Mouse (Mus musculus) neural tube, embryonic 15.5 days (tissue): Measurements from ENCODE around the gene Bst1. TPM values are rescaled to one million over a fixed set of nuclear protein-coding genes. Genes with fewer than 3 reads are reported as not detected.

Experiments
- ATAC-seq: fragments of 200-750 bp; cut with Nextera tagmentation; 2 replicates; pipeline ENCODE4 v1.8.0; 2017; ENCODE audit warnings: mild to moderate bottlenecking, moderate TSS enrichment, moderate library complexity; ENCODE audit not compliant: low FRiP score
- H3K27ac ChIP-seq: fragments of 300-500 bp; sonication (generic); replicated peaks from 2 replicates; pipeline ENCODE4 v1.5.1; 2015; ENCODE audit warnings: mild to moderate bottlenecking, inconsistent platforms
- H3K27me3 ChIP-seq: fragments of 300-500 bp; sonication (generic); replicated peaks from 2 replicates; pipeline ENCODE4 v1.6.1; 2015; ENCODE audit warnings: inconsistent platforms
- H3K36me3 ChIP-seq: fragments of 300-500 bp; sonication (generic); 2 replicates; pipeline ENCODE4 v1.6.1; 2015; ENCODE audit warnings: inconsistent platforms
- H3K4me1 ChIP-seq: fragments of 300-500 bp; sonication (generic); 2 replicates; pipeline ENCODE4 v1.6.1; 2015; ENCODE audit warnings: inconsistent platforms
- H3K4me2 ChIP-seq: fragments of 300-500 bp; sonication (generic); 2 replicates; pipeline ENCODE4 v1.6.1; 2015; ENCODE audit warnings: inconsistent platforms, mild to moderate bottlenecking, moderate library complexity
- H3K4me3 ChIP-seq: fragments of 300-500 bp; sonication (generic); replicated peaks from 2 replicates; pipeline ENCODE4 v1.5.1; 2015; ENCODE audit warnings: mild to moderate bottlenecking, inconsistent platforms
- H3K9ac ChIP-seq: fragments of 300-500 bp; sonication (generic); replicated peaks from 2 replicates; pipeline ENCODE4 v1.6.1; 2015; ENCODE audit warnings: mild to moderate bottlenecking, inconsistent platforms
- H3K9me3 ChIP-seq: fragments of 300-500 bp; sonication (generic); replicated peaks from 2 replicates; pipeline ENCODE4 v1.6.1; 2016; ENCODE audit warnings: inconsistent platforms
- WGBS: fragments of 180-500 bp; shearing (Covaris S2); methylation state at CpG from one replicate; pipeline ENCODE4 v1.1.7; 2015; ENCODE audit warnings: mixed read lengths; 5-methylcytosine and 5-hydroxymethylcytosine counted together
- polyA plus RNA-seq: library from polyadenylated mRNA; unstranded; fragments of >200 nt; fragmentation: Nextera tagmentation; extraction: Ambion mirVana; gene quantifications from 2 replicates; pipeline ENCODE4 v1.2.1, GENCODE M21; 2015

The Bst1 gene
- polyA plus RNA-seq, 1 experiment from 2014 or later, result 0.55 TPM

GRCm38 (mm10) chr5:43865316-43865715 lies 46.6 kb downstream of the Bst1 start:
- Histone ChIP-seq H3K27ac (no peak overlapping the region), H3K4me3 (no peak overlapping the region), H3K4me1 (peaks cover 9% of the 10 kb centered on the region), H3K9ac (no peak overlapping the region), H3K27me3 (no peaks in the 10 kb centered on the region), H3K36me3 (no peaks in the 10 kb centered on the region), H3K4me2 (no peak overlapping the region), H3K9me3 (no peaks in the 10 kb centered on the region)
- 85% methylated on average over 2 of the region's 2 CpGs for WGBS
- no peak for ATAC-seq

DNA sequence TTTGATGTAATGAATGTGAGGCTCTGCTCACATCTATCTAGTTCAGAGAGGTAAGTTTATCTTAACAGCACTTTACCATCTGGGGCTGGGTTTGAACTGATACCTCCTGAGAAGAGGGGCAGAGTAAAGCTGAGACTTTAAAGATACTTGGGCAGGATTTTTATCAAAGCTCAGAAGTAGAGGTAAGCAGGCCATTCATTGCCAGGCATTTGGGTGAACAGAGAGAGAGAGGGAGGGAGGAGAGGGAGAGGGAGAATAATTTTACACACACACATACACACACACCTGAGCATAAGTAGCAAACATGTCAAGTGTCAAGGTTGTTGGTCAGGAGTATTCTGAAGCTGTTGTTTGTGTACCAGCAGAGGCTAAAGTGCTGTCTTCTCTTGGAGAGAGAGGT lies 49.6 kb downstream of the Bst1 start, which contains the start of gene Cd38:
Cd38 (plus strand) TSS at position 301 of the 400 bp plus-strand sequence.
- H3K4me2 ChIP-seq, result peak within 1 kb of the TSS; percentile 67
- H3K27me3 ChIP-seq, result no peaks in the 10 kb centered on the region
- no peak for ATAC-seq
- H3K4me3 ChIP-seq, result peak within 1 kb of the TSS; percentile 34
- peaks cover 9% of the 10 kb centered on the region for H3K4me1 ChIP-seq
- H3K27ac ChIP-seq, result no peak within 1 kb of the TSS
- H3K36me3 ChIP-seq, result no peaks in the 10 kb centered on the region
- no peaks in the 10 kb centered on the region for H3K9me3 ChIP-seq
- H3K9ac ChIP-seq, result 0 out of 2 replicates have a peak within 1 kb of the TSS, but pooled peaks have one; percentile 26

DNA sequence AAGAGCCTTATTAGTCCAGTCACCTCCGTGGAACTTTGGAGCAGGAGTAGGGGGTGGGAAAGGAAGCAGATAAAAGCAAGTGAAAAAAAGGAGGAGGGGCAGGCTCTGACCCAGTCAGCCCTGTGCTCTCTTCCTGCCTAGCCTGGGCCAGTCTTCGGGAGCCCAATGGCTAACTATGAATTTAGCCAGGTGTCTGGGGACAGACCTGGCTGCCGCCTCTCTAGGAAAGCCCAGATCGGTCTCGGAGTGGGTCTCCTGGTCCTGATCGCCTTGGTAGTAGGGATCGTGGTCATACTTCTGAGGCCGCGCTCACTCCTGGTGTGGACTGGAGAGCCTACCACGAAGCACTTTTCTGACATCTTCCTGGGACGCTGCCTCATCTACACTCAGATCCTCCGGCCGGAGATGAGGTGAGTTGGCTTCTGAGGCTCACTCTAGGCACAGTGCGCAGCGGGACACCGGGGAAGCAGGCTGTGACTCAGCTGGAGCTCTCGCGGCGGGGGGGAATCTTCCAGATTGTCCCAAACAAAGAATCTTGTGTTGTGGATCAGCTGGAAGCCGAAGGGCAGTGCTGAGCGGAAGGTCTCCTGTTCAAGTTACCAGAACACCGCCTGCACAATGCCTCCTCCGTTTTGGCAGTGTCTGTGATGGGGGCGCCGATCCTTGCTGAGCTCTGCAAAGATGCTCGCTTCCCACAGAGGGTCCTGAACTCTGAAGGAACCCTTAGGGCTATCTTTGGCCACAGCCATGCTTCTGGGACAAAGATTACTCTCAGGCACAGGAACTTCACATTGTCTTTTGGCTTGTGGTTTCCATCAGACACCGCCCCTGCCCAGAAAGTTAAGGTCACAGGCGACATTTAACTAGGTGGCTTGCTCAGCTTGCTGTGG lies 50.3 kb downstream of the Bst1 start:
- 7% methylated on average over 28 of the region's 28 CpGs for WGBS

GRCm38 (mm10) chr5:43871845-43872244 lies 53.2 kb downstream of the Bst1 start:
- Histone ChIP-seq H3K27ac (no peak overlapping the region), H3K9ac (no peak overlapping the region), H3K27me3 (no peaks in the 10 kb centered on the region), H3K9me3 (no peaks in the 10 kb centered on the region), H3K4me2 (no peak overlapping the region), H3K4me1 (peaks cover 9% of the 10 kb centered on the region), H3K4me3 (no peak overlapping the region), H3K36me3 (no peaks in the 10 kb centered on the region)
- no peak for ATAC-seq
- 71% methylated on average over 1 of the region's 1 CpGs for WGBS

More for the DNA sequence above, 50.3 kb downstream of the Bst1 start:
- Histone ChIP-seq H3K27me3 (no peaks in the 10 kb centered on the region), H3K4me2 (peak overlapping the region; percentile 67), H3K9me3 (no peaks in the 10 kb centered on the region), H3K9ac (0 out of 2 replicates have a peak overlapping the region, but pooled peaks have one; percentile 26), H3K36me3 (no peaks in the 10 kb centered on the region), H3K27ac (no peak overlapping the region), H3K4me1 (peaks cover 9% of the 10 kb centered on the region), H3K4me3 (peak overlapping the region; percentile 34)
- ATAC-seq, result no peak

DNA sequence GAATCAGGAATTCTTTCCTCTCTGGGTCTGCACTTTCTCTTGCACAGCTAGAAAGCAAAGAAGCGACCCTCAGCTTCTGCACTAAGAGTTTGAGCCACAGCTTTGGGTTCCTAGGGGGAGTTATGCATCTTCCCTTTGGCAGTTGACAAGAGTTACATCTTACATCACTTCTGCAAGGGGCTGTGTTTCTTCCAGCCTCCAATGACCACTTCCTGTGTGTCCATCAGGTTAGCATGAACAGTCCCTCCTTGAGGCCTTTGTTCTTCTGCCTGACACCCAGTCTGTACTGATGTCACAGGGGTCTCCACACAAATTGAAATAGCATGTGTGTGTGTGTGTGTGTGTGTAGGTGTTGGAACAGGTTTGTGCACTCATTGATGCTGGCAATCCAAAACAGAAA lies 54.0 kb downstream of the Bst1 start:
- Histone ChIP-seq H3K4me1 (peaks cover 9% of the 10 kb centered on the region), H3K36me3 (no peaks in the 10 kb centered on the region), H3K4me3 (no peak overlapping the region), H3K27ac (no peak overlapping the region), H3K9me3 (no peaks in the 10 kb centered on the region), H3K9ac (no peak overlapping the region), H3K4me2 (no peak overlapping the region), H3K27me3 (no peaks in the 10 kb centered on the region)
- WGBS, result 73% methylated on average over 1 of the region's 1 CpGs
- ATAC-seq, result no peak

GRCm38 (mm10) chr5:43882034-43882433 lies 63.3 kb downstream of the Bst1 start:
- 91% methylated on average over 3 of the region's 3 CpGs for WGBS
- no peaks in the 10 kb centered on the region for H3K4me1 ChIP-seq
- H3K9me3 ChIP-seq, result no peaks in the 10 kb centered on the region
- no peak overlapping the region for H3K9ac ChIP-seq
- no peak for ATAC-seq
- no peak overlapping the region for H3K4me2 ChIP-seq
- H3K27me3 ChIP-seq, result no peaks in the 10 kb centered on the region
- no peak overlapping the region for H3K4me3 ChIP-seq
- H3K36me3 ChIP-seq, result no peaks in the 10 kb centered on the region
- no peak overlapping the region for H3K27ac ChIP-seq

DNA sequence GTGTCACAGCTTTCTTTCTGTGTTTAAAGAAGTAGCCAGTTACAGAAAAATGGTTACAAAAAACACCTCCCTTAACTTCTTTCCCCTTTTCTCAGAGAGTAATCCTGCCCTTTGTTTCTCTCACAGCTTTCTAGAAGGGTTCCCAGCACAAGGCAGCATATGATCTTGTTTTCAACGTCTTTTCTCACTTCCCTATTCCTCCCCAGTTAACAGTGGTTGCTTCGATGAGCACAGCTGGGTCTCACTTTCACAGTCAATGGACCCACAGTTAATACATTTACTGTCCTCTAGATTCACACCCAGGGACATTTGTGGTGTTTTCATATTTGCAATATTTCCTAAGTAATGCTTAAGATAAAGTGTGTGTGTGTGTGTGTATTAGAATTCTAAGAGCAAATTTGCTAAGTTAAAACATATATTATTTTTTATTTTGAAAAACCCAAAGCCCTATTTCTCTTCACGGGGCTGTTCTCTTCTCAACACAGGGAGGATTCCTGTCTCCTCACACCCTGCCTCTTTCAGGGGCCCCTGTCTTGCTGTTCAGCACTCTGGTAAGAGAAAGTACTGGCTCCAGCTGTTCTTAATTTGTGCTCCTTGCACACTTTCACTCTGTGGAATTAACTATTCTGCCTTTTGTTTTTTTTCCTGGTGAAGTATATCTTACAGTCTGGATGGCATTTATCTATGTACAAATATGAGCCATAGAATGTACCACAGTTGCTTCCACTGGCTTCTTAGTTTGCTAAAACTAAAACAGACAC lies 66.6 kb downstream of the Bst1 start:
- no peaks in the 10 kb centered on the region for H3K36me3 ChIP-seq
- H3K4me1 ChIP-seq, result no peaks in the 10 kb centered on the region
- ATAC-seq, result no peak
- no peak overlapping the region for H3K4me3 ChIP-seq
- no peak overlapping the region for H3K9ac ChIP-seq
- H3K27me3 ChIP-seq, result no peaks in the 10 kb centered on the region
- H3K27ac ChIP-seq, result no peak overlapping the region
- 33% methylated on average over 3 of the region's 3 CpGs for WGBS
- H3K4me2 ChIP-seq, result no peak overlapping the region
- H3K9me3 ChIP-seq, result no peaks in the 10 kb centered on the region

DNA sequence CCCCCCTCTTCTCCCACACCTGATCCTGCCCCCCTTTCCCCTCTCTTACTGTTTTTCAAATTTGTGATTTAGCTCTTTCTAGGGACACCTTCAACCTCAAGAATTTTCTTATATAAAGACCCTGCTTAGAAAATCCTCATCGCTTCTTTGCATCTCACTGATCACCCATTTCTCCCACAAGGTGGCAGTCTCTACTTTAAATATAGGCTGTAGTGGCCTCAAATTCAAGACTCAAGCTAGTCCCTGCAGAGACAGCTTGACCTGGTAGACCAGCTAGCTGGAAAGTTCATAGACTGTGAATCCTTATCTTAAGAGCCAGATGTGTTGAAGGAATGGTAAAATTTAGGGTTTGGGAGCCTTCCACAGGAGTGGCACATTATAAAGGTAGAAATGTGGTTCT lies 73.7 kb downstream of the Bst1 start:
- Histone ChIP-seq H3K9me3 (no peaks in the 10 kb centered on the region), H3K27me3 (no peaks in the 10 kb centered on the region), H3K4me3 (no peak overlapping the region), H3K9ac (no peak overlapping the region), H3K4me2 (no peak overlapping the region), H3K4me1 (no peaks in the 10 kb centered on the region), H3K36me3 (no peaks in the 10 kb centered on the region), H3K27ac (no peak overlapping the region)
- ATAC-seq, result no peak
- WGBS, result 13% methylated on average over 1 of the region's 1 CpGs

Other genes with a start within 250 kb of the Bst1 start
- gene Cc2d2a, start 156.5 kb upstream of the Bst1 start, polyA plus RNA-seq, result 7.6 and 8.4 TPM in 2 replicates
- gene Fbxl5, start 2.8 kb downstream of the Bst1 start, polyA plus RNA-seq, result 73.5 and 74.1 TPM in 2 replicates
- 3.1 and 4.0 TPM in 2 replicates for gene Cd38, start 49.7 kb downstream of the Bst1 start, polyA plus RNA-seq
- 0.46 and 0.72 TPM in 2 replicates for gene Gm7879, start 94.3 kb downstream of the Bst1 start, polyA plus RNA-seq
- 6.9 and 16.0 TPM in 2 replicates for gene Fgfbp1, start 162.9 kb downstream of the Bst1 start, polyA plus RNA-seq